Mouse (Mus musculus) ES-E14 (cell line): ENCODE results near the gene Cfap58. TPM values are rescaled to one million over a fixed set of nuclear protein-coding genes. Genes with fewer than 3 reads are reported as not detected.

Experiments used
- DNase-seq: peaks from one replicate; pipeline ENCODE4 v3.0.0-alpha.2; 2013; ENCODE audit warnings: low read depth, low spot score
- H3K27ac ChIP-seq: 2 replicates; pipeline ENCODE4 v1.5.1; 2012; ENCODE audit warnings: low read depth, mild to moderate bottlenecking, low read length, moderate library complexity, mixed read lengths; ENCODE audit not compliant: poor library complexity, insufficient read depth, severe bottlenecking
- H3K36me3 ChIP-seq: 2 replicates; pipeline ENCODE4 v1.6.1; 2012; ENCODE audit warnings: mild to moderate bottlenecking, low read length, moderate library complexity, mixed read lengths; ENCODE audit not compliant: control insufficient read depth, poor library complexity, insufficient read depth, severe bottlenecking
- H3K4me1 ChIP-seq, 2 experiments: fragments of 150-350 bp in 1 of 2; sonication (generic) in 1 of 2; 2 replicates each; pipeline ENCODE4 v1.6.1; 2012; ENCODE audit warnings: low read length in 2 of 2, mild to moderate bottlenecking in 1 of 2, mixed read lengths in 1 of 2; ENCODE audit not compliant: control insufficient read depth in 2 of 2, insufficient read depth in 2 of 2, poor library complexity in 1 of 2
- H3K4me3 ChIP-seq, 2 experiments: fragments of 150-350 bp in 1 of 2; sonication (generic) in 1 of 2; 2 replicates each; pipeline ENCODE4 v1.5.1; 2012; ENCODE audit warnings: low read length in 2 of 2, low read depth in 1 of 2, mild to moderate bottlenecking in 1 of 2, mixed read lengths in 1 of 2; ENCODE audit not compliant: insufficient read depth in 1 of 2, poor library complexity in 1 of 2, severe bottlenecking in 1 of 2
- H3K9ac ChIP-seq: 2 replicates; pipeline ENCODE4 v1.6.1; 2012; ENCODE audit warnings: low read depth, mild to moderate bottlenecking, low read length, mixed read lengths; ENCODE audit not compliant: poor library complexity, insufficient read depth, severe bottlenecking
- H3K9me3 ChIP-seq: fragments of 150-350 bp; sonication (generic); 2 replicates; pipeline ENCODE4 v1.6.1; 2012; ENCODE audit warnings: low read depth, mild to moderate bottlenecking, low read length; ENCODE audit not compliant: control insufficient read depth, insufficient read depth
- CHD2 ChIP-seq: IDR thresholded peaks from 2 replicates; pipeline ENCODE4 v1.6.1; 2014; ENCODE audit warnings: mild to moderate bottlenecking, low read depth, low read length, inconsistent platforms
- HCFC1 ChIP-seq: IDR thresholded peaks from 2 replicates; pipeline ENCODE4 v1.6.1; 2012; ENCODE audit warnings: low read length, inconsistent platforms, borderline replicate concordance; ENCODE audit not compliant: insufficient read depth
- MAFK ChIP-seq: IDR thresholded peaks from 2 replicates; pipeline ENCODE4 v1.6.1; 2014; ENCODE audit warnings: mild to moderate bottlenecking, low read depth, low read length, inconsistent platforms; ENCODE audit not compliant: insufficient read depth
- ZC3H11A ChIP-seq: IDR thresholded peaks from 2 replicates; pipeline ENCODE4 v1.6.1; 2012; ENCODE audit warnings: low read depth, mild to moderate bottlenecking, inconsistent platforms, low read length, borderline replicate concordance
- ZNF384 ChIP-seq: IDR thresholded peaks from 2 replicates; pipeline ENCODE4 v1.6.1; 2012; ENCODE audit warnings: low read depth, low read length, inconsistent platforms
- in situ Hi-C, 2 experiments: fragments of 600-800 bp; cut with MboI; formaldehyde crosslinking; loops; one replicate each; pipeline ENCODE4 v1.15.1; 2025; ENCODE audit warnings: low sequenced_read_pairs in 2 of 2, inconsistent platforms in 1 of 2; ENCODE audit not compliant: unreplicated experiment in 2 of 2
- total RNA-seq: library from RNA; depleted of rRNA; stranded (reverse); fragments of 300-350 nt; gene quantifications from 2 replicates; pipeline ENCODE4 v1.2.3, GENCODE M21; 2012

Cfap58 gene
- total RNA-seq, 1 experiment: not detected

DNA sequence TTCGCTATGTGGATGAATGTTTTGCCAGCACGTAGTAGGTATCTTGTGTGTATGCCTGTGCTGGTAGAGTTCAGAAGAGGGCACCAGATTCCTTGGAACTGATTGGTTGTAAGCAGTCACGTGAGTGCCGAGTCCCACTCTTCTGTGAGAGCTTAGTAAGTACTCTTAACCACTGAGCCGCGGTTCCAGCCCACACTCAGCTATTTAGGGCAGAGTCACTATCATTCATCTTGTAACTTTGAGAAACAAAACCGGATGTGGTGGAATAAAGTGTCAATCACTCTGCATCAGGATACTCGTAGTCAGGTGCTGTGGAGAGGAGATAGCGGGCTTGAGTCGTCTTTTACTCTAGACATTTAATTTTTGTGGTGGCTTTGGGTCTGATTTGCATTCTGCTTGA is 86.3 kb downstream of the Cfap58 start:
- no peak overlapping the region for H3K9ac ChIP-seq
- H3K36me3 ChIP-seq: no peaks in the 10 kb centered on the region
- DNase-seq: no peak
- no peak for TF ChIP-seq ZNF384
- no peak for TF ChIP-seq MAFK
- no peak for TF ChIP-seq ZC3H11A
- TF ChIP-seq HCFC1: no peak
- no peak for TF ChIP-seq CHD2
- H3K4me1 ChIP-seq: no peaks in the 10 kb centered on the region; a peak in 1 of 4 replicates
- H3K27ac ChIP-seq: no peak overlapping the region
- no peaks in the 10 kb centered on the region for H3K9me3 ChIP-seq
- in situ Hi-C loops: no loop called here
- H3K4me3 ChIP-seq: no peak overlapping the region

DNA sequence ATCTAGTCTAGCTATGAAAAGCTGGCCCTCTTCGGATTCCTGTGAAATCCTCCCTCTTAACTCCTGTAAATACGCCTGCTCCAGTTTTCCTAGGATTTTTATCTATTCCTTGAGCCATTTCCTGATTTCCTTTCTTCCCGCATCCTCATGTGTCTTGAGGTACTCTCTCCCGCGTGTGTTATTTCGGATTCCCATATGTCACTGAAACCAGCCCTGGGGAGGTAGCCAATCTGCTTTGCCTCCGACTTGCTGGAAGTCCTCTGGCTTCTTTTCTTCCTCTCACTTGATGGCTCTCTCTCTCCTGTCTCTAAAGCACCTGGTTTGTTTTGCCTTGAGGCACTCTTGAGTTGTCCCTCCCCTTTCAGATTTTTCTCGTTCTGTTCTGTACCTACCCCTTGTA is 87.9 kb downstream of the Cfap58 start:
- no peaks in the 10 kb centered on the region for H3K9me3 ChIP-seq
- in situ Hi-C loops: no loop called here
- no peak overlapping the region for H3K9ac ChIP-seq
- H3K4me1 ChIP-seq: no peaks in the 10 kb centered on the region; a peak in 1 of 4 replicates
- H3K36me3 ChIP-seq: no peaks in the 10 kb centered on the region
- TF ChIP-seq ZC3H11A (no peak), CHD2 (no peak), ZNF384 (no peak), HCFC1 (no peak), MAFK (no peak)
- no peak overlapping the region for H3K4me3 ChIP-seq
- DNase-seq: no peak
- H3K27ac ChIP-seq: no peak overlapping the region

DNA sequence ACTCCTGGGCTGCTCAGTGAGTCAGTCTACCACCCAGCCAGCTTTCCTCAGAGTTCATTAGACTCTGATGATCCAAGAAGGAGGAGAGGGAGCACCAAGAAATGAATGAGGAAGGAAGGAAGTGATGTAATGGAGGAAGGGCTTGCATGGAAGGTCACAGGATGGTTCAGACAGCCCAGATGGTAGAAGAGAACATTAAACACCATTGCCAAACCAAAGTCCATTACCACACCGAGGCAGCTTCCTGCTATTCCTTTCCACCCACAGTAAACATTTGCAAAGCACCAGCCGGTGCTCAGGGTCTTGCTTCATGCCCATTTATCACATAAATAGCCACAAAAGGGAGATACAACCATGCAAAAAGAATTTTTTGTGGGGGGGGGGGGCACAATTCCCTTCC is 89.4 kb downstream of the Cfap58 start:
- H3K4me1 ChIP-seq: no peaks in the 10 kb centered on the region
- in situ Hi-C loops: no loop called here
- H3K9me3 ChIP-seq: no peaks in the 10 kb centered on the region
- H3K4me3 ChIP-seq: no peak overlapping the region
- H3K9ac ChIP-seq: no peak overlapping the region
- no peak for DNase-seq
- TF ChIP-seq ZC3H11A: no peak
- TF ChIP-seq CHD2: no peak
- no peak for TF ChIP-seq ZNF384
- TF ChIP-seq HCFC1: no peak
- no peak for TF ChIP-seq MAFK
- no peak overlapping the region for H3K27ac ChIP-seq
- H3K36me3 ChIP-seq: no peaks in the 10 kb centered on the region

DNA sequence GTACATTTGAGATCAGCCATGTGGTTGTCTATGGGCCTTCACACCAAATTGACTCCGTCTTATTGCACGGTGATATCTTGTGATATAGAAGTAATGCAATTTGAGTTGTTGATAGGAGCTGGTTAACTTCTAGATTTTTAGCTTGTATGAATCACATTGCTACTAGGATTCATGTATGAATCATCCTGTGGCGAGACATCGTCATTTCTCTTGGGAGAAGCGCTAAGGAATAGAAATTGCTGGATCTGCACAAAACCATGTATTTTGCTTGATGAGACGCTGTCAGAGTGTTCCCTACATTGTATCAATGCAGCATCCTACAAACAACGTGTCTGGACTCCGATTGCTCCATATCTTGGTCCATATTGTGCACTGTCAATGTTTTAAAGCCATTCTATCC is 102.1 kb downstream of the Cfap58 start:
- in situ Hi-C loops: no loop called here

DNA sequence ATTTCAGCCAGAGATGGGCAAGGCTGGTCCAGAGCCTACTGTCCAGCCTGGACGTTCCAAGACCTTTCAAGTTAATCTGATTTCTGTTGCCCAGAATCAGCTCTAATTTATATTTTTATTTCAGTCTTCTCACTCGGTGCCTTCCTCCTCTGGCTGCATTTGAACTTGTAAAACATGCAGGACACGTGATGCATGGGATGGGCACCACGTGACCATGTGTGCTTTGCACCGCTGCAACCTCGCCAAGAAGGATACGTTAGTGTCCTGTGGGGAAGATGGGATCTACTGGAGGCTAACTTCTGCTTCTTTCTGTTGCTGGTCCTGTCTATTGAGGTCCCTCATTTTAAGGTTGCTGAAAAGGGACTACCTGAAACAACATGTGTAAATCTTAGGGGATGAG is 109.8 kb downstream of the Cfap58 start:
- Histone ChIP-seq H3K4me3 (no peak overlapping the region), H3K9me3 (no peaks in the 10 kb centered on the region), H3K4me1 (no peaks in the 10 kb centered on the region), H3K36me3 (no peaks in the 10 kb centered on the region), H3K9ac (no peak overlapping the region), H3K27ac (no peak overlapping the region)
- TF ChIP-seq HCFC1 (no peak), MAFK (no peak), ZC3H11A (no peak), ZNF384 (no peak), CHD2 (no peak)
- no peak for DNase-seq
- in situ Hi-C loops: no loop called here

More for the DNA sequence above, 102.1 kb downstream of the Cfap58 start:
- TF ChIP-seq HCFC1: no peak
- no peak for TF ChIP-seq CHD2
- no peak for TF ChIP-seq ZC3H11A
- TF ChIP-seq ZNF384: no peak
- no peak for TF ChIP-seq MAFK
- no peak overlapping the region for H3K4me3 ChIP-seq
- no peaks in the 10 kb centered on the region for H3K9me3 ChIP-seq
- H3K36me3 ChIP-seq: no peaks in the 10 kb centered on the region
- no peak for DNase-seq
- no peak overlapping the region for H3K9ac ChIP-seq
- H3K27ac ChIP-seq: no peak overlapping the region
- no peaks in the 10 kb centered on the region for H3K4me1 ChIP-seq
